Mouse (Mus musculus): ENCODE data around the gene Gpr158. TPM values are rescaled to one million over a fixed set of nuclear protein-coding genes. Genes with fewer than 3 reads are reported as not detected.

Gene Gpr158
- polyA plus RNA-seq, 1 experiment from 2014 or later = not detected

GRCm38 (mm10) chr2:21665721-21666120, 298.4 kb downstream of the Gpr158 start:
- WGBS = 70% methylated on average over 4 of the region's 4 CpGs
- no peak overlapping the region for H3K9ac ChIP-seq
- H3K27ac ChIP-seq (replicated peaks) = no peak overlapping the region

GRCm38 (mm10) chr2:21676084-21676838, 308.9 kb downstream of the Gpr158 start:
- no peaks in the 10 kb centered on the region for H3K36me3 ChIP-seq
- 74% methylated on average over 4 of the region's 4 CpGs for WGBS
- H3K4me2 ChIP-seq = no peak overlapping the region
- H3K9me3 ChIP-seq = no peaks in the 10 kb centered on the region
- H3K4me3 ChIP-seq = no peak overlapping the region
- no peak overlapping the region for H3K27ac ChIP-seq (replicated peaks)
- H3K9ac ChIP-seq = no peak overlapping the region
- H3K4me1 ChIP-seq = no peaks in the 10 kb centered on the region
- no peak for ATAC-seq (ENCODE audit: extremely low read depth, insufficient number of reproducible peaks, low FRiP score, low TSS enrichment)
- H3K27me3 ChIP-seq (replicated peaks) = no peaks in the 10 kb centered on the region

More at GRCm38 (mm10) chr2:21665721-21666120, 298.4 kb downstream of the Gpr158 start:
- H3K4me2 ChIP-seq = no peak overlapping the region
- no peaks in the 10 kb centered on the region for H3K9me3 ChIP-seq
- H3K4me1 ChIP-seq = no peaks in the 10 kb centered on the region
- H3K36me3 ChIP-seq = no peaks in the 10 kb centered on the region
- ATAC-seq (ENCODE audit: extremely low read depth, insufficient number of reproducible peaks, low FRiP score, low TSS enrichment) = no peak
- H3K4me3 ChIP-seq = no peak overlapping the region
- no peaks in the 10 kb centered on the region for H3K27me3 ChIP-seq (replicated peaks)

- 76% methylated on average over 2 of the region's 2 CpGs for WGBS
- Histone ChIP-seq H3K4me3 (no peak overlapping the region), H3K36me3 (no peaks in the 10 kb centered on the region), H3K9ac (no peak overlapping the region), H3K9me3 (no peaks in the 10 kb centered on the region), H3K27me3 (replicated peaks) (no peaks in the 10 kb centered on the region), H3K27ac (replicated peaks) (no peak overlapping the region), H3K4me1 (no peaks in the 10 kb centered on the region), H3K4me2 (no peak overlapping the region)
- ATAC-seq (ENCODE audit: extremely low read depth, insufficient number of reproducible peaks, low FRiP score, low TSS enrichment) = no peak
Measured at GRCm38 (mm10) chr2:21676839-21677123, 309.4 kb downstream of the Gpr158 start.

GRCm38 (mm10) chr2:21680735-21681270, 313.5 kb downstream of the Gpr158 start:
- no peak overlapping the region for H3K27ac ChIP-seq (replicated peaks)
- H3K36me3 ChIP-seq = no peaks in the 10 kb centered on the region
- ATAC-seq (ENCODE audit: extremely low read depth, insufficient number of reproducible peaks, low FRiP score, low TSS enrichment) = no peak
- 72% methylated on average over 1 of the region's 1 CpGs for WGBS
- no peaks in the 10 kb centered on the region for H3K27me3 ChIP-seq (replicated peaks)
- H3K4me3 ChIP-seq = no peak overlapping the region
- no peaks in the 10 kb centered on the region for H3K4me1 ChIP-seq
- no peak overlapping the region for H3K4me2 ChIP-seq
- H3K9ac ChIP-seq = no peak overlapping the region
- H3K9me3 ChIP-seq = no peaks in the 10 kb centered on the region

GRCm38 (mm10) chr2:21684736-21685135, 317.4 kb downstream of the Gpr158 start:
- H3K9me3 ChIP-seq = no peaks in the 10 kb centered on the region
- H3K36me3 ChIP-seq = no peaks in the 10 kb centered on the region
- H3K9ac ChIP-seq = no peak overlapping the region
- ATAC-seq (ENCODE audit: extremely low read depth, insufficient number of reproducible peaks, low FRiP score, low TSS enrichment) = no peak
- no peaks in the 10 kb centered on the region for H3K4me1 ChIP-seq
- WGBS = 80% methylated on average over 3 of the region's 3 CpGs
- no peak overlapping the region for H3K4me3 ChIP-seq
- H3K27ac ChIP-seq (replicated peaks) = no peak overlapping the region
- H3K4me2 ChIP-seq = no peak overlapping the region
- no peaks in the 10 kb centered on the region for H3K27me3 ChIP-seq (replicated peaks)

GRCm38 (mm10) chr2:21693128-21693527, 325.8 kb downstream of the Gpr158 start:
- ATAC-seq (ENCODE audit: extremely low read depth, insufficient number of reproducible peaks, low FRiP score, low TSS enrichment) = no peak
- Histone ChIP-seq H3K27me3 (replicated peaks) (no peaks in the 10 kb centered on the region), H3K27ac (replicated peaks) (no peak overlapping the region), H3K36me3 (no peaks in the 10 kb centered on the region), H3K4me1 (no peaks in the 10 kb centered on the region), H3K9ac (no peak overlapping the region), H3K9me3 (0 out of 2 replicates have a peak, but pooled peaks cover 3% of the 10 kb centered on the region), H3K4me2 (no peak overlapping the region), H3K4me3 (no peak overlapping the region)
- WGBS = 70% methylated on average over 9 of the region's 9 CpGs

- Histone ChIP-seq H3K36me3 (no peaks in the 10 kb centered on the region), H3K27ac (replicated peaks) (no peak overlapping the region), H3K4me2 (no peak overlapping the region), H3K4me3 (no peak overlapping the region), H3K4me1 (no peaks in the 10 kb centered on the region), H3K9me3 (0 out of 2 replicates have a peak, but pooled peaks cover 3% of the 10 kb centered on the region), H3K9ac (no peak overlapping the region), H3K27me3 (replicated peaks) (no peaks in the 10 kb centered on the region)
- no peak for ATAC-seq (ENCODE audit: extremely low read depth, insufficient number of reproducible peaks, low FRiP score, low TSS enrichment)
- whole genome bisulfite sequencing = 57% methylated on average over 5 of the region's 5 CpGs
Measured at GRCm38 (mm10) chr2:21693807-21694594, 326.7 kb downstream of the Gpr158 start.

- no peak overlapping the region for H3K27ac ChIP-seq (replicated peaks)
- H3K4me3 ChIP-seq = no peak overlapping the region
- no peaks in the 10 kb centered on the region for H3K27me3 ChIP-seq (replicated peaks)
- no peak for ATAC-seq (ENCODE audit: extremely low read depth, insufficient number of reproducible peaks, low FRiP score, low TSS enrichment)
- no peaks in the 10 kb centered on the region for H3K9me3 ChIP-seq
- H3K4me1 ChIP-seq = no peaks in the 10 kb centered on the region
- WGBS = 73% methylated on average over 4 of the region's 4 CpGs
- H3K9ac ChIP-seq = no peak overlapping the region
- H3K36me3 ChIP-seq = no peaks in the 10 kb centered on the region
- H3K4me2 ChIP-seq = no peak overlapping the region
Measured at GRCm38 (mm10) chr2:21728075-21728474, 360.7 kb downstream of the Gpr158 start.

GRCm38 (mm10) chr2:21783721-21784120, 416.4 kb downstream of the Gpr158 start:
- Histone ChIP-seq H3K4me1 (no peaks in the 10 kb centered on the region), H3K9ac (no peak overlapping the region), H3K27ac (replicated peaks) (no peak overlapping the region), H3K27me3 (replicated peaks) (no peaks in the 10 kb centered on the region), H3K9me3 (no peaks in the 10 kb centered on the region), H3K36me3 (no peaks in the 10 kb centered on the region), H3K4me3 (no peak overlapping the region), H3K4me2 (no peak overlapping the region)
- WGBS = 63% methylated on average over 2 of the region's 2 CpGs
- no peak for ATAC-seq (ENCODE audit: extremely low read depth, insufficient number of reproducible peaks, low FRiP score, low TSS enrichment)

GRCm38 (mm10) chr2:21793156-21793555, 425.8 kb downstream of the Gpr158 start:
- no peak overlapping the region for H3K4me2 ChIP-seq
- no peaks in the 10 kb centered on the region for H3K36me3 ChIP-seq
- H3K9me3 ChIP-seq = no peaks in the 10 kb centered on the region
- WGBS = 27% methylated on average over 2 of the region's 2 CpGs
- no peak for ATAC-seq (ENCODE audit: extremely low read depth, insufficient number of reproducible peaks, low FRiP score, low TSS enrichment)
- no peaks in the 10 kb centered on the region for H3K27me3 ChIP-seq (replicated peaks)
- H3K27ac ChIP-seq (replicated peaks) = no peak overlapping the region
- no peak overlapping the region for H3K4me3 ChIP-seq
- no peaks in the 10 kb centered on the region for H3K4me1 ChIP-seq
- H3K9ac ChIP-seq = no peak overlapping the region

- 66% methylated on average over 3 of the region's 3 CpGs for WGBS
- Histone ChIP-seq H3K36me3 (no peaks in the 10 kb centered on the region), H3K27ac (replicated peaks) (no peak overlapping the region), H3K9ac (no peak overlapping the region), H3K4me3 (no peak overlapping the region), H3K27me3 (replicated peaks) (no peaks in the 10 kb centered on the region), H3K4me2 (no peak overlapping the region), H3K4me1 (no peaks in the 10 kb centered on the region), H3K9me3 (no peaks in the 10 kb centered on the region)
- no peak for ATAC-seq (ENCODE audit: extremely low read depth, insufficient number of reproducible peaks, low FRiP score, low TSS enrichment)
Measured at GRCm38 (mm10) chr2:21799616-21800015, 432.3 kb downstream of the Gpr158 start.
